Mouse (Mus musculus): ENCODE data around the gene Cdc34b. TPM values are rescaled to one million over a fixed set of nuclear protein-coding genes. Genes with fewer than 3 reads are reported as not detected.

The Cdc34b gene
- under 1 TPM in 1 of 2 experiments, not detected in 1; 0.23 TPM for polyA plus RNA-seq (2017; shearing (Covaris generic))

GRCm38 (mm10) chr11:94741732-94742272 lies at the start of gene Cdc34b:
Gene Cdc34b (plus strand): TSS chr11:94741782.

GRCm38 (mm10) chr11:94704472-94704871 lies 37.1 kb upstream of the Cdc34b start, which contains the start of gene Gm11541:
Gene Gm11541 (minus strand): TSS chr11:94704499.

GRCm38 (mm10) chr11:94782603-94783002 lies 41.0 kb downstream of the Cdc34b start, which contains the start of gene Tmem92:
Gene Tmem92 (minus strand): TSS chr11:94782703.

Other genes starting within 250 kb of the Cdc34b start
- gene Epn3, start 241.8 kb upstream of the Cdc34b start, polyA plus RNA-seq (2017; shearing (Covaris generic)): not detected
- gene Mycbpap, start 220.0 kb upstream of the Cdc34b start, polyA plus RNA-seq (2017; shearing (Covaris generic)): not detected
- 1 to 10 TPM; 1.7 TPM for gene Rsad1, start 192.5 kb upstream of the Cdc34b start, polyA plus RNA-seq (2017; shearing (Covaris generic))
- under 1 TPM; 0.13 to 0.50 TPM for gene Chad, start 176.7 kb upstream of the Cdc34b start, polyA plus RNA-seq (2017; shearing (Covaris generic))
- 1 to 10 TPM; 4.9 to 8.5 TPM for gene Acsf2, start 139.9 kb upstream of the Cdc34b start, polyA plus RNA-seq (2017; shearing (Covaris generic))
- gene Lrrc59, start 112.0 kb upstream of the Cdc34b start, polyA plus RNA-seq (2017; shearing (Covaris generic)): 10 to 100 TPM; 65.7 to 80.1 TPM
- 100 to 1,000 TPM in 1 of 2 experiments, 10 to 100 TPM in 1; 74.4 to 106 TPM for gene Mrpl27, start 88.0 kb upstream of the Cdc34b start, polyA plus RNA-seq (2017; shearing (Covaris generic))
- gene Eme1, start 87.8 kb upstream of the Cdc34b start, polyA plus RNA-seq (2017; shearing (Covaris generic)): 1 to 10 TPM; 2.1 to 3.9 TPM
- gene Xylt2, start 64.3 kb upstream of the Cdc34b start, polyA plus RNA-seq (2017; shearing (Covaris generic)): 10 to 100 TPM; 31.9 to 37.5 TPM
- under 1 TPM in 1 of 2 experiments, not detected in 1; 0.17 TPM for gene Gm11541, start 37.3 kb upstream of the Cdc34b start, polyA plus RNA-seq (2017; shearing (Covaris generic))
- under 1 TPM in 1 of 2 experiments, not detected in 1; 0.33 TPM for gene Tmem92, start 40.9 kb downstream of the Cdc34b start, polyA plus RNA-seq (2017; shearing (Covaris generic))
- under 1 TPM; 0.51 to 0.80 TPM for gene Col1a1, start 194.4 kb downstream of the Cdc34b start, polyA plus RNA-seq (2017; shearing (Covaris generic))
- gene Hils1, start 225.8 kb downstream of the Cdc34b start, polyA plus RNA-seq (2017; shearing (Covaris generic)): not detected
- not detected for gene Sgca, start 234.5 kb downstream of the Cdc34b start, polyA plus RNA-seq (2017; shearing (Covaris generic))
- 10 to 100 TPM; 22.0 to 38.5 TPM for gene Ppp1r9b, start 249.3 kb downstream of the Cdc34b start, polyA plus RNA-seq (2017; shearing (Covaris generic))